Mouse (Mus musculus): Measurements from ENCODE around the gene Zc3h12a. TPM values are rescaled to one million over a fixed set of nuclear protein-coding genes. Genes with fewer than 3 reads are reported as not detected.

Zc3h12a gene
- total and polyA plus RNA-seq, 3 experiments, result 2.1 to 13.4 (median 7.7) TPM

DNA sequence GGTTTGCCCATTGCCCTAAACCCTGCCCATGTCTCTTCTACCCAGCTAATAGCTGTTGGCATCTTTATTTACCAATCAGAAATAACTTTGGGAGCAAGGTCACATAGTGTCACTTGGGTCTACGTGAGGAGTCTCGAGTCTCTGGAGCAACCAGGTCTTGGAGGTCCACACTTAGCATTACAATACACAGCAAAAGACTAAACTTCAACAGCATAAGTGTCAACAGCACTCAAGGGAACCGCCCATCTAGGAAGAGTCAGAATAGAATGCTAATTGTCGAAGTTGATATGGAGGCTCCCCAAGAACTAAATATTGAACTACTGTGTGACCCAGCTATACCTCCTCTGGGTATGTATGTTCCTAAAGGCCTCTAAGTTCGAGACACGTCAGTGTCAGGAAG lies 37.2 kb upstream of the Zc3h12a start:
- peaks cover 7% of the 10 kb centered on the region for H3K9me3 ChIP-seq (replicated peaks; ENCODE audit: low read length)
- dilution Hi-C loops (cut with MboI; ENCODE audit: extremely low pct_ligation_motif_present, extremely low pct_unique_long_range_greater_than_20kb, low sequenced_read_pairs), result no loop called here

DNA sequence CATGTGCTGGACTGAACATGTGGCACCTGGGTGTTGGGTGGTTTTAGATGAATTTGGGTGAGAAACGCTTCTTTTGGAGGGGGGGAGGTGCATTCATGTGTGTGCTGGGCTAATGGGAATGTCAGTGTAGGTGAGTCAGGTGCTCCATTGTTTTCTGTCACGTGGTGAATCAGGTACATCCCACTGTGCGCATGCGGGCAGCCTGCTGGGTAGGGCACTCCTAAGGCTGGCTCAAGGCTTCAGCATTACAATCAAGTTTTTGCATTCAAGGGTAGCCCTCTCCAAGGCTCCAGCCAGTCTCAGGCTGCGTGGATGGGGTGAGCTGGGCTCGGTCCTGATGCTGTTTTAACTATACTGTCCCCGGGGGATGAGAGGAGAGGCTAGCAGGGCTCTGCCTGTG lies 35.1 kb upstream of the Zc3h12a start:
- Histone ChIP-seq H3K9me3 (replicated peaks; ENCODE audit: low read length) (peaks cover 7% of the 10 kb centered on the region), H3K36me3 (replicated peaks in 1 of 2; ENCODE audit: control insufficient read depth in 1 of 2, insufficient read depth in 1 of 2, low read length in 1 of 2) (no peaks in the 10 kb centered on the region), H3K27ac (ENCODE audit: insufficient read depth, low read depth) (no peak overlapping the region), H3K79me2 (replicated peaks; ENCODE audit: control insufficient read depth, extremely low read depth, insufficient read depth, poor library complexity, severe bottlenecking) (no peaks in the 10 kb centered on the region), H3K4me3 (replicated peaks in 1 of 3; ENCODE audit: low read depth in 2 of 3, low read length in 2 of 3, poor library complexity in 1 of 3) (no peak overlapping the region), H3K9ac (ENCODE audit: insufficient read depth, low read depth) (no peak overlapping the region), H3K27me3 (replicated peaks) (peaks cover 70% of the 10 kb centered on the region), H3K4me2 (ENCODE audit: insufficient read depth, low read depth, poor library complexity, severe bottlenecking) (no peak overlapping the region), H3K4me1 (ENCODE audit: control insufficient read depth in 1 of 2, insufficient read depth in 2 of 2) (no peaks in the 10 kb centered on the region)
- dilution Hi-C loops (cut with MboI; ENCODE audit: extremely low pct_ligation_motif_present, extremely low pct_unique_long_range_greater_than_20kb, low sequenced_read_pairs) (no loop called here), in situ Hi-C loops (cut with MboI; ENCODE audit: low pct_ligation_motif_present, low pct_unique_long_range_greater_than_20kb, low sequenced_read_pairs) (loop anchor here (25.0 kb wide), 1 partner anchor 800 kb away; no protein-coding TSS in a partner anchor)
- TF ChIP-seq SMC3 (IDR thresholded peaks at IDR 0.05; ENCODE audit: low read depth, low read length) (no peak), NELFE (IDR thresholded peaks at IDR 0.05; ENCODE audit: low read depth, low read length) (no peak), RCOR1 (conservative IDR thresholded peaks at IDR 0.05; ENCODE audit: low read depth, low read length) (no peak), CHD2 (IDR thresholded peaks at IDR 0.05; ENCODE audit: low read length) (no peak), ZC3H11A (IDR thresholded peaks at IDR 0.05; ENCODE audit: low read depth, low read length) (no peak), NRF1 (IDR thresholded peaks at IDR 0.05; ENCODE audit: low read depth, low read length) (no peak), TCF12 (IDR thresholded peaks at IDR 0.05; ENCODE audit: low read depth, low read length) (no peak), MEF2A (IDR thresholded peaks at IDR 0.05; ENCODE audit: borderline replicate concordance, low read depth, low read length) (no peak), TBP (conservative IDR thresholded peaks at IDR 0.05; ENCODE audit: low read depth, low read length) (no peak), ELF1 (IDR thresholded peaks at IDR 0.05; ENCODE audit: low read depth, low read length) (no peak), EP300 (IDR thresholded peaks at IDR 0.05; ENCODE audit: low read length) (no peak), JUND (conservative IDR thresholded peaks at IDR 0.05; ENCODE audit: low read depth, low read length) (no peak), MYC (IDR thresholded peaks at IDR 0.05; ENCODE audit: low read depth, low read length) (no peak), CHD1 (IDR thresholded peaks at IDR 0.05; ENCODE audit: low read depth, low read length) (no peak), MXI1 (IDR thresholded peaks at IDR 0.05; ENCODE audit: low read depth, low read length) (no peak), RAD21 (IDR thresholded peaks at IDR 0.05; ENCODE audit: low read depth, low read length) (no peak)
- DNase-seq (ENCODE audit: extremely low read depth), result no peak

More for the DNA sequence above, 37.2 kb upstream of the Zc3h12a start:
- Histone ChIP-seq H3K4me2 (ENCODE audit: insufficient read depth, low read depth, poor library complexity, severe bottlenecking) (no peak overlapping the region), H3K9ac (ENCODE audit: insufficient read depth, low read depth) (no peak overlapping the region), H3K27ac (ENCODE audit: insufficient read depth, low read depth) (no peak overlapping the region), H3K79me2 (replicated peaks; ENCODE audit: control insufficient read depth, extremely low read depth, insufficient read depth, poor library complexity, severe bottlenecking) (no peaks in the 10 kb centered on the region), H3K4me1 (ENCODE audit: control insufficient read depth in 1 of 2, insufficient read depth in 2 of 2) (no peaks in the 10 kb centered on the region), H3K36me3 (replicated peaks in 1 of 2; ENCODE audit: control insufficient read depth in 1 of 2, insufficient read depth in 1 of 2, low read length in 1 of 2) (no peaks in the 10 kb centered on the region), H3K4me3 (replicated peaks in 1 of 3; ENCODE audit: low read depth in 2 of 3, low read length in 2 of 3, poor library complexity in 1 of 3) (no peak overlapping the region), H3K27me3 (replicated peaks) (peaks cover 72% of the 10 kb centered on the region)
- no peak for DNase-seq (ENCODE audit: extremely low read depth)
- no peak for TF ChIP-seq SIN3A (IDR thresholded peaks at IDR 0.05; ENCODE audit: low read length)
- no peak for TF ChIP-seq KAT2A (IDR thresholded peaks at IDR 0.05; ENCODE audit: insufficient replicate concordance, low read length)
- no peak for TF ChIP-seq UBTF (IDR thresholded peaks at IDR 0.05; ENCODE audit: low read depth, low read length)
- no peak for TF ChIP-seq MXI1 (IDR thresholded peaks at IDR 0.05; ENCODE audit: low read depth, low read length)
- no peak for TF ChIP-seq NELFE (IDR thresholded peaks at IDR 0.05; ENCODE audit: low read depth, low read length)
- TF ChIP-seq EP300 (IDR thresholded peaks at IDR 0.05; ENCODE audit: low read length), result no peak
- TF ChIP-seq ZKSCAN1 (IDR thresholded peaks at IDR 0.05; ENCODE audit: borderline replicate concordance, low read depth, low read length), result no peak
- TF ChIP-seq GABPA (IDR thresholded peaks at IDR 0.05; ENCODE audit: insufficient replicate concordance, low read depth, low read length), result no peak
- TF ChIP-seq CTCF (conservative IDR thresholded peaks at IDR 0.05 in 1 of 2, IDR thresholded peaks at IDR 0.05 in 1 of 2; ENCODE audit: low read depth in 2 of 2, low read length in 2 of 2), result no peak
- no peak for TF ChIP-seq USF1 (IDR thresholded peaks at IDR 0.05; ENCODE audit: low read depth, low read length)
- no peak for TF ChIP-seq BHLHE40 (IDR thresholded peaks at IDR 0.05; ENCODE audit: low read depth, low read length)
- no peak for TF ChIP-seq NRF1 (IDR thresholded peaks at IDR 0.05; ENCODE audit: low read depth, low read length)
- no peak for TF ChIP-seq IRF4 (IDR thresholded peaks at IDR 0.05; ENCODE audit: low read depth, low read length)
- TF ChIP-seq MAFK (IDR thresholded peaks at IDR 0.05; ENCODE audit: insufficient replicate concordance, low read length), result no peak
- in situ Hi-C loops (cut with MboI; ENCODE audit: low pct_ligation_motif_present, low pct_unique_long_range_greater_than_20kb, low sequenced_read_pairs), result loop anchor here (25.0 kb wide), 1 partner anchor 797 kb away; no protein-coding TSS in a partner anchor
